Mouse (Mus musculus): ENCODE data around the gene Jup. TPM values are rescaled to one million over a fixed set of nuclear protein-coding genes. Genes with fewer than 3 reads are reported as not detected.

Jup gene
- polyA plus RNA-seq, 1 experiment from 2014 or later = 69.2 TPM

DNA sequence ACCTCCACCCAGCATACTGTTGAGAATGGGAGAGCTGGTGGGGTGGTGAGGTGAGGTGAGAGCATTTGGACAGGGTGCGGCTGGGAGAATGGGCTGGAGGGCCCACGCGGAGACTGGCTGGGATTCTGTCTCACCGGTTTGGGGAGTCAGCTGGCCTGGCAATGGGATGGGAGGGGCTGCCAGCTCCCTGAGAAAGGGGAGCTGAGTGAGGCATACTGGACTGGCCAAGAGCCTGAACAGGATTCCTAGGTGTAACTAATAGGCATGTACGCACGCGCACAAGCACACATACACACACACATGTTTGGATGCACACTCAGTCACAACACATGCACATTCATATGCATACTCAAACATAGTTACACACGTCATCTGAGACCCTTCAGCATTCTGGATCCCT, 8.7 kb upstream of the Jup start:
- no peak overlapping the region for H3K9ac ChIP-seq (replicated peaks)
- peaks cover 7% of the 10 kb centered on the region for H3K4me1 ChIP-seq (replicated peaks)
- H3K4me2 ChIP-seq (replicated peaks) = no peak overlapping the region
- 0 out of 2 replicates have a peak, but pooled peaks cover 7% of the 10 kb centered on the region for H3K36me3 ChIP-seq
- no peaks in the 10 kb centered on the region for H3K27me3 ChIP-seq
- H3K9me3 ChIP-seq = no peaks in the 10 kb centered on the region
- no peak overlapping the region for H3K27ac ChIP-seq
- 80% methylated on average over 8 of the region's 8 CpGs for WGBS
- H3K4me3 ChIP-seq (replicated peaks) = no peak overlapping the region
- ATAC-seq = no peak

DNA sequence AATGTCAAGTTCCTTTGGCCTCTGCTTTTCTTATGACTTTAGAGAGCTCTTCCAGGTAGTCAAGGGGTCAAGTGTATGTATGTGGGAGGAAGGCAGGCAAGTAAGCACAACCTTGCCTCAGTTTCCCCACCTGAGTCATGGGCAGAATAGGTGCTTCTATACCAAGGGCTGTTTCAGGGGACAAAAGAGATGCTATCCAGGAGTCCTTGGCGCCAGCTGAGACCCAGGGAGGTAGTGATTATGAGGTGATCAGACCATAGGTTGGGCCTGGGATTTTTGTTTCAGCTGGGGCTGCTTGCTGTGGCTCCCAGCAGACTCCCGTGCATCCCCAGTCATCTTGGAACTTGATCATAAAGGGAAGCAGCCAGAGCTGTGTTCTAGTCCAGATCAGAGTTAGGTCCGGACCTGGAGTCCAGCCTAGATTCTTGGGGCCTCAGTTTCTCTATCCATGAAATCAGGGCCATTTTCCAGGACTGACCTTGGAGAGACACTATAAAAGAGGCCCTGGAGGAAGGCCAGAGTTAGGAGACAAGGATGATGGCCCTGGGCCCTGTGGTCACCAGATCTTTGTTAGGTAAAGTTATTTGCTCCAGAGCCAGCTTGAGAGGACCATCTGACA, 7.0 kb upstream of the Jup start:
- WGBS = 88% methylated on average over 3 of the region's 3 CpGs
- Histone ChIP-seq H3K27me3 (no peaks in the 10 kb centered on the region), H3K4me3 (replicated peaks) (no peak overlapping the region), H3K4me1 (replicated peaks) (peaks cover 7% of the 10 kb centered on the region), H3K9ac (replicated peaks) (no peak overlapping the region), H3K36me3 (0 out of 2 replicates have a peak, but pooled peaks cover 7% of the 10 kb centered on the region), H3K9me3 (no peaks in the 10 kb centered on the region), H3K4me2 (replicated peaks) (no peak overlapping the region), H3K27ac (no peak overlapping the region)
- no peak for ATAC-seq

DNA sequence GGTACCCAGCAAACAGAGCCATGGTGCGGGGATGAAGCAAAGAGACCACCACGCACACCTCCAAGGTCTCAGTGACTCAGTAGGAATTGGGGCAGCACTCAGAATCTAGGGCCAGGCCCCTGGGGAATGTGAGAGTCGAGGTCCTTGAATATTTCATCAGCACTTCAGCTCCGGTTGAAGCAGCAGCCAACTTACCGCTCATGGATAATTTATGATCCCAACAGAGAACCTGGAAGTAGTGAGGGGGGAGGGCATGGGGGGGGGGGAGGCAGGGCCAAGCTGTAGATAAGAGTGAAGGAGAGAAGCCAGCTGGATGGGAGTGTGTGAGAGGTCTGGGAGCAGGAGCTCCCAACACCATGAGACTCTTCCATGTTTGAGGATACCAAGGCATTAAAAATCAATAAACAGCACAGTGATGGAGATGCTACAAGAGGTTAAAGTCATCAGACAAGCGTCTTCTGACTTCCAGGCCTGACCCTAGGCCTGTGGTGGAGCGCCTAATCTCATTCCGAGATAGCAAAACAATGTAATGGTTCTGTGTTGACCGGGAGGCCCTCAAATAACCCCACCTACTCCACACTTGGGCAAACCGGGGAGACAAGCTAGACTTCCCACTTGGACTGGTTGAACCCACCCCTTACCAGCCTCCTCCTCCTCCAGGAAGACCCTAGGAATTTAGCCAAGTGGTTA, 6.0 kb upstream of the Jup start:
- Histone ChIP-seq H3K4me3 (replicated peaks) (no peak overlapping the region), H3K27me3 (no peaks in the 10 kb centered on the region), H3K4me2 (replicated peaks) (no peak overlapping the region), H3K27ac (no peak overlapping the region), H3K36me3 (no peaks in the 10 kb centered on the region), H3K4me1 (replicated peaks) (peaks cover 7% of the 10 kb centered on the region), H3K9ac (replicated peaks) (no peak overlapping the region), H3K9me3 (no peaks in the 10 kb centered on the region)
- no peak for ATAC-seq
- 69% methylated on average over 10 of the region's 10 CpGs for WGBS

DNA sequence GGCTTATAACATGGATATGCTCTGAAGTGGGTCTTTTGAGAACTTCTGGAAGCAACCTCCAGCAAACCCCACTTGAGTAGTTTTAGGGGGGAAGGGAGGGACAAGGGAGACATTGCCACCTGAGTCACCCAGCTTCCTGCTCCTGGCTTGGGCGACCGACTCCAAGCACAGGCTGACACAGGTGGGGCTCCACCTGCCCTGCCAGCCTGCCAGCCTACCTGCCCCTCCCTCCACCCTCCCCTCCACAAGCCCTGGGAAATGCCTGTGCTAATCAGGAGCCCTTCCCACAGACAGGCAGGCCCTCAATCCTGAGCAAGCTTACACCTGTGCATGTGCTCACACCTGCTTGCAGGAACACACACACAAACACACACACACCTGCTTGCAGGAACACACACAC, 5.1 kb upstream of the Jup start:
- Histone ChIP-seq H3K9ac (replicated peaks) (no peak overlapping the region), H3K4me2 (replicated peaks) (no peak overlapping the region), H3K4me3 (replicated peaks) (no peak overlapping the region), H3K9me3 (no peaks in the 10 kb centered on the region), H3K27ac (no peak overlapping the region), H3K36me3 (no peaks in the 10 kb centered on the region), H3K27me3 (no peaks in the 10 kb centered on the region), H3K4me1 (replicated peaks) (peaks cover 7% of the 10 kb centered on the region)
- ATAC-seq = no peak
- 82% methylated on average over 2 of the region's 2 CpGs for WGBS

DNA sequence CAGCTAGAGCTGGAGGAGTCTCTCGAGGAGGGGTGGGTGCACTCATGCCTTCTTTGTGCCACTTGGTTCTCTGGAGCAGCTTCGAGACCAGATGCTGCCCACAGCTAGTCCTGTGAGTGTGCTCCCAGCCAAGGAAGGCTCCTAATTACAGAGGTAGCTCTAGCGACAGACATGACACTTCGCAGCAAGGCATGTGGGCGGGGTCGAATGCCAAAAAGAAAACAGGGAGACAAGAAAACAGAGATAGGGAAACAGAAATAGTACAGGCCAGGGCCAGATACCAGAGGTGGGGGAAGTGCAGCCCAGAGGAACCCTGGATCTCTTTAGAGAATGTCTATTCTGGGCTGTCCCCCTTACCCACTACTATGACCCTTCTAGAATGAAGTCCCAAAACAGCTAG, 4.7 kb upstream of the Jup start:
- no peaks in the 10 kb centered on the region for H3K27me3 ChIP-seq
- no peak overlapping the region for H3K9ac ChIP-seq (replicated peaks)
- no peak overlapping the region for H3K4me3 ChIP-seq (replicated peaks)
- peaks cover 7% of the 10 kb centered on the region for H3K4me1 ChIP-seq (replicated peaks)
- H3K27ac ChIP-seq = no peak overlapping the region
- H3K36me3 ChIP-seq = no peaks in the 10 kb centered on the region
- no peak for ATAC-seq
- 50% methylated on average over 6 of the region's 6 CpGs for WGBS
- no peak overlapping the region for H3K4me2 ChIP-seq (replicated peaks)
- no peaks in the 10 kb centered on the region for H3K9me3 ChIP-seq

DNA sequence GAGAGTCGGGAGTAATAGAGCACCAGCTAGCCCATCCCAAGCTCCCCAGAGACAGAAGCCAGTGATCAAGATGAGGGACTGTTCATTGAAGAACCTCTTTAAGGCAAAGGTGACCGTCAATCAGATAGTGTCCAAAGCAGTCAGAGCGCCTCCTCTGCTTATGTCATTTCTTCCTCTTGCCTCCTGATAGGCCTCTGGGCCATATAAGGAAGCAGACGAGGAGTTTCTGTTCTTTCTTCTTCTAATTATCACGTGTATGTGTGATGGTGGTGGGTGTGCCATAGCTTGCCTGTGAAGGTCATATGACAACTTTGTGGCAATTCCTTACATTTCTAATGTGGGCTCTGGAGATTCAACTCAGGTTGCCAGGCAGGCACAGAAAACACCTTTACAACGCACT, 3.3 kb upstream of the Jup start:
- Histone ChIP-seq H3K27me3 (peaks cover 12% of the 10 kb centered on the region), H3K4me1 (replicated peaks) (peaks cover 21% of the 10 kb centered on the region), H3K36me3 (no peaks in the 10 kb centered on the region), H3K4me3 (replicated peaks) (no peak overlapping the region), H3K4me2 (replicated peaks) (no peak overlapping the region), H3K9ac (replicated peaks) (no peak overlapping the region), H3K9me3 (no peaks in the 10 kb centered on the region), H3K27ac (no peak overlapping the region)
- ATAC-seq = no peak
- WGBS = 83% methylated on average over 6 of the region's 6 CpGs

DNA sequence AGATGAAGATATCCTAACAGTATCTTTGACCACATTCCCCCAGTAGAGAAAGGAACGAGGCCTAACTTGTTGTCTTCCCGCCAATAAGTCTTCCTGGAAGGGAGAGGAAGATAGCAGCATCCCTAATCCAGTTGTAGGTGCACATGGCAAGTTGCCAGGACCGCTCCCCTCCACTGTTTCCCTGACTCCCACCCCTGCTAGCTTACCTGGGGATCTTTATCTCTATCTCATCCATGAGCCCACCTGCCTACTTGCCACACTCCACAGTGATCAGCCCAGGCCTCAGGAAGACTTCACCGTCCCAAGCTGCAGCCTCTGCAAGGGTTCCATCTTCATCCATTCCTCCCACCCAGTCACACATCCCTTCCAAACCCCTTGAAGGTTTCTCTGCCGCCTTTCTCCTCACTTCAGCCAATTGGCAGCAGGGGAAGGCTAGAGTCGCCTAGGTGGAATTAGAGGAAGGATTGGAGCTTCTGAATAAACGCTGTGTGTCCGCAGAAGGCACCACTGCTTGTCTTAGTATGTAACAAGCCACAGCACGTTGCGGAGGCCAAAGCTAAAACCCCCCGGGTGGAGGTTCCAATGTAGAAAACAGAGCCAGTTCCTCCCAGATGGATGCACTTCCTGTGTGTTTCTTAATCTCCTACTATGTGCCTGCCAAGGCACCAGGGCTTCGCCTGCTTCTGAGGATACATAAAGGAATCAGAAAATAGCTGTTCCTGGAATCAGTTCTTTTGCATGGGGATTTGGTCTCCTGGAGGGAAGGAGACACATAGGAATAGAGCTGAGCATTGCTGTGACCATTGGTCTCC, 2.4 kb upstream of the Jup start:
- no peak for ATAC-seq
- Histone ChIP-seq H3K4me2 (replicated peaks) (no peak overlapping the region), H3K36me3 (no peaks in the 10 kb centered on the region), H3K4me1 (replicated peaks) (peaks cover 30% of the 10 kb centered on the region), H3K27me3 (peaks cover 21% of the 10 kb centered on the region), H3K27ac (no peak overlapping the region), H3K9me3 (no peaks in the 10 kb centered on the region), H3K4me3 (replicated peaks) (no peak overlapping the region), H3K9ac (replicated peaks) (no peak overlapping the region)
- 77% methylated on average over 12 of the region's 12 CpGs for WGBS

DNA sequence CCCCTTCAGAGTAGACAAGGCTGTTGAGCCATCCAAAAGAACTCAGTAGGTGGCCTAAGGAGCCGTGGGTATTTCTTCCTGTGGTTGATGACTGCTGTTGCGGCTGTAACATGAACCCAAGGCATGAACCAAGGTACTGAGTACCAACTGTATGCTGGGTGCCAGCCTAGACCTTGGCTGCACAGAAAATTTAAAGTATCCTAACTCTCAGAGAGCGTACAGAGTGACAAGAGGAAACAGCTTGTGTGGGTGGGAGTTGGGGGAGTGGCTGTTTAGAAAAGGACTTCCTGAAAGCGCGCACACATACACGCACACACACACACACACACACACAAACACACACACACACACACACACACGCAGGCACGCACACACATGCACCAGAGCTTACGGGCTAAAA, 1.8 kb upstream of the Jup start:
- no peak overlapping the region for H3K4me2 ChIP-seq (replicated peaks)
- no peak for ATAC-seq
- no peak overlapping the region for H3K27ac ChIP-seq
- 82% methylated on average over 9 of the region's 9 CpGs for WGBS
- no peaks in the 10 kb centered on the region for H3K36me3 ChIP-seq
- no peak overlapping the region for H3K4me3 ChIP-seq (replicated peaks)
- no peaks in the 10 kb centered on the region for H3K9me3 ChIP-seq
- H3K9ac ChIP-seq (replicated peaks) = no peak overlapping the region
- H3K4me1 ChIP-seq (replicated peaks) = peaks cover 30% of the 10 kb centered on the region
- peaks cover 21% of the 10 kb centered on the region for H3K27me3 ChIP-seq

DNA sequence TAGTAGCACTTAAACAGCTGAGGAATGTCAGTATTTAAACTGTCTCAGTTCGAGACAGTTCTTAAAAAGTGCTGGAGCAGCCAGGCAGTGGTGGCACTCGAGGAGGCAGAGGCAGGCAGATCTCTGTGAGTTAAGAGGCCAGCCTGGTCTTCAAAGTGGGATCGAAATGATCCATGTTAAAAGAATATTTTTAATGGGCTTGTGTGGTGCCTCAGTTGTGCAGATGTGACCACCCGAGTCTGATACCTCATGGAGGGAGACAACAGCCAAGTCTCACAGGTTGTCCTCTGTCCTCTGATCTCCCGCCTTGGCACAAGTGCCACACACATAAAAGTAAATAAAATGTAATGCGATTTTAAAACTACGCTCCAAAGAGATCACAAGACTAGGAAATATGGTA, 954 bp upstream of the Jup start:
- no peaks in the 10 kb centered on the region for H3K9me3 ChIP-seq
- no peaks in the 10 kb centered on the region for H3K36me3 ChIP-seq
- no peak overlapping the region for H3K4me2 ChIP-seq (replicated peaks)
- WGBS = 94% methylated on average over 7 of the region's 7 CpGs
- no peak overlapping the region for H3K4me3 ChIP-seq (replicated peaks)
- H3K9ac ChIP-seq (replicated peaks) = no peak overlapping the region
- H3K4me1 ChIP-seq (replicated peaks) = peaks cover 27% of the 10 kb centered on the region
- H3K27ac ChIP-seq = no peak overlapping the region
- ATAC-seq = no peak
- H3K27me3 ChIP-seq = peaks cover 21% of the 10 kb centered on the region

DNA sequence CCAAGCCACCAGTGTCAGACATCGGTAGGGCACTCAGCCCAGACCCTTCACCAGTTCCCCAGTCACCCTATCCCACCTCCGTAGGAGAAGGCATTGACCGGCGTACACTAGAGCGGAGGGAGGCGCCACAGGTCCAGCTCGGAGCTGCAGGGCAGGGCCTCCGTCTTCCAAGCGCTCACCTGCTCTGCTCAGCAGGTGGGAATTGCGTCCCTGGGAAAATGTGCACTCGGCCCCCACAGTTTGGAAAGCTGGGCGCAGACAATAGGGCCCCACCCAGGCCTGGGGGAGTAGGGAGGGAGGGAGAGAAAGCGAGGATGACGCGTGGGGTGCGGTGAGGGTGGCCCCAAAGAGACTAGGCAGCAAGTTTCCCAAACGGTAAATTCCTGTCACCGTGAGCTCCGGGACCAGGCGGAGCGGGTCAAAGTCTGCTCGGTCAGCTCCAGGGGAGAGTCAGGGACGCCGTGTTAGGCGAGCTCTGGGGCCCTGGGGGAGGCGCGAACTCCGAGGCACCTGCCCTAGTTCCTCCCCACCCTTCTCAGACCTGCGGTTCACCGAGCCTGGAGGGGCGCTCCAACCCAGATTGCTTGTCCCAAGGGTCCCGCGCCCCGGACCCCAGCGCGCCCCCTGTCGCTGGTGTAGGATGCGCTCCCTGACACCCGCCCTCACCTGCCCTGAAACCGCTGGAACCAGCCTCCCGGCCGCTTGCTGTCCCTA, 520 bp downstream of the Jup start:
- Histone ChIP-seq H3K27me3 (peaks cover 21% of the 10 kb centered on the region), H3K4me1 (replicated peaks) (peaks cover 23% of the 10 kb centered on the region), H3K27ac (peak overlapping the region; percentile 75), H3K4me2 (replicated peaks) (peak overlapping the region; percentile 65), H3K9ac (replicated peaks) (peak overlapping the region; percentile 79), H3K9me3 (no peaks in the 10 kb centered on the region), H3K4me3 (replicated peaks) (peak overlapping the region; percentile 77), H3K36me3 (no peaks in the 10 kb centered on the region)
- ATAC-seq = peak; percentile 43
- 3% methylated on average over 32 of the region's 42 CpGs for WGBS

DNA sequence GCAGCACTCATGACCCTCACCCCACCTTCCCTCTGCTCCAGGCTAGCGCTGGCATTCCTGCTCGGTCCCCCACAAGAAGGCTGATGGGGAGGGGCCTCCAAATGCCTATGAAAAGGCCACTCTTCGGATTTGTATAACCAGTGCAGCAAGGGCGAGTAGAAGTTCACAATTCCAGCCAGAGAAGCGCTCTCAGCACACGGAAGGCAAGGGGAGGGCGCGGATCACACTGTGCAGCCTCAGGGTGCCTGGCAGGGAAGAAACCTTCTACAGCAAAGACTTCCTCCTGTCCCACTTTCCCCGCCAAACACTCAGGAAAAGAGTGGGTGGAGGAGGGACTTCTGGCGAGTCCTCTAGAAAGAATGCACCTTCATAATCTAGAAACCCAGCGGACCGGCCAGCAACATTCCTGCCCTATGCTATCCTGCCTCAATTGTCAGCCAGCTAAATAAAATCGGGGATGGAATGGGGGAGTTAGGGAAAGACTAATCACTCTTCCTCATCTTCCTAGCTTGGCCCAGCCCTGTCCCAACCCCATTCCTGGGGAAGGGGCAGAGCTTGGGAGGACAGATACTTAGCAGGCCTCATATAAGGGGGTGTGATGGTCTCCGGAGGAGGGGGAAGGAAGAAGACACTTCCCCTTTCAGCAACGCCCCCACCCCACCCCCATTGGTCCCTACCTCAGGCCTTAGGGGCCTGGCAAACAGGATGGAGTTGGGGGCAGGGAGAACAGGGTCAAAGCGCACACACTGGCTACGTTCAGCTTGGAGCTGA, 1.5 kb downstream of the Jup start:
- Histone ChIP-seq H3K27me3 (peaks cover 21% of the 10 kb centered on the region), H3K36me3 (no peaks in the 10 kb centered on the region), H3K9ac (replicated peaks) (peak overlapping the region; percentile 79), H3K4me3 (replicated peaks) (peak overlapping the region; percentile 77), H3K4me1 (replicated peaks) (peaks cover 27% of the 10 kb centered on the region), H3K27ac (no peak overlapping the region), H3K9me3 (no peaks in the 10 kb centered on the region), H3K4me2 (replicated peaks) (peak overlapping the region; percentile 65)
- WGBS = 28% methylated on average over 17 of the region's 17 CpGs
- no peak for ATAC-seq
